Mouse (Mus musculus): ENCODE results near the gene Arf6.

DNA sequence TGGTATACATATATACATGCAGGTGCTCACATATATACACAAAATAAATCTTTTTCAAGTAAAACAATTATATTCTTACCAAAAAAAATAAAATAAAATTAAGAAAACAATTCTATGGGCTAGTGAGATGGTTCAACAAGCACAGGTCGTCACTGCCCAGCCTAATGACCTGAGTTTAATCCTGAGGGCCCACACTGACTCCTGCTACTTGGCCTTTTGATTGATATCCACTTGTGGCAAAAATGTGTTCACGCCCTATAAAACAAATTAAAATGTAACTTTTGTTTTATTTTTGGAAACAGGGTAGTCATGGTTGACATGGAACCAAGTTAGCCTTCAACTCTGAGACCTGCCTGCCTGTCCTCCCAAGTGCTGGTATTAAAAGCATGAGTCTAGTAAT lies 22.0 kb upstream of the Arf6 start:
- TF ChIP-seq EP300 (IDR thresholded peaks at IDR 0.05; ENCODE audit: low read depth), result no peak
- TF ChIP-seq CTCF (IDR thresholded peaks at IDR 0.05; ENCODE audit: low read depth), result no peak

All from liver, postnatal 0 days (tissue).